Mouse (Mus musculus) embryonic fibroblast, embryonic 13.5 days (primary cell): ENCODE data around the gene Prr36.

Experiments used
- CTCF ChIP-seq: IDR thresholded peaks from 2 replicates; pipeline ENCODE4 v1.5.1; 2011; ENCODE audit warnings: mild to moderate bottlenecking, control low read depth, low read length, moderate library complexity, borderline replicate concordance; ENCODE audit not compliant: insufficient read depth
- POLR2A ChIP-seq: IDR thresholded peaks from 2 replicates; pipeline ENCODE4 v1.6.1; 2011; ENCODE audit warnings: low read depth, mild to moderate bottlenecking, control low read depth, low read length, moderate library complexity

- no peak for TF ChIP-seq POLR2A
- TF ChIP-seq CTCF, result no peak
Measured at GRCm38 (mm10) chr8:4214006-4214980, 3.0 kb downstream of the Prr36 start.
